Mouse (Mus musculus) liver, embryonic 11.5 days (tissue): ENCODE data around the gene Dab2ip. TPM values are rescaled to one million over a fixed set of nuclear protein-coding genes. Genes with fewer than 3 reads are reported as not detected.

Experiments
- ATAC-seq: fragments of 200-750 bp; cut with Nextera tagmentation; replicated peaks from 2 replicates; pipeline ENCODE4 v1.8.0; 2017; ENCODE audit warnings: moderate number of reproducible peaks, mild to moderate bottlenecking, moderate TSS enrichment, moderate library complexity; ENCODE audit not compliant: low FRiP score
- DNase-seq: peaks from one replicate; pipeline ENCODE4 v3.0.0-alpha.2; 2017; ENCODE audit warnings: low spot score
- H3K27ac ChIP-seq: fragments of 300-500 bp; sonication (generic); 2 replicates; pipeline ENCODE4 v1.5.1; 2014; ENCODE audit warnings: mild to moderate bottlenecking, low read depth, low read length, control low read depth
- H3K27me3 ChIP-seq: fragments of 300-500 bp; sonication (generic); replicated peaks from 2 replicates; pipeline ENCODE4 v1.6.1; 2014; ENCODE audit warnings: low read length, mixed read lengths; ENCODE audit not compliant: control insufficient read depth, insufficient read depth
- H3K36me3 ChIP-seq: fragments of 300-500 bp; sonication (generic); 2 replicates; pipeline ENCODE4 v1.6.1; 2014; ENCODE audit warnings: mild to moderate bottlenecking, low read length, moderate library complexity, mixed read lengths; ENCODE audit not compliant: control insufficient read depth, insufficient read depth
- H3K4me1 ChIP-seq: fragments of 300-500 bp; sonication (generic); replicated peaks from 2 replicates; pipeline ENCODE4 v1.6.1; 2014; ENCODE audit warnings: low read length, mixed read lengths; ENCODE audit not compliant: control insufficient read depth, insufficient read depth
- H3K4me2 ChIP-seq: fragments of 300-500 bp; sonication (generic); 2 replicates; pipeline ENCODE4 v1.6.1; 2014; ENCODE audit warnings: mild to moderate bottlenecking, control low read depth, moderate library complexity
- H3K4me3 ChIP-seq: fragments of 300-500 bp; sonication (generic); 2 replicates; pipeline ENCODE4 v1.5.1; 2014; ENCODE audit warnings: low read depth, low read length, control low read depth
- H3K9ac ChIP-seq: fragments of 300-500 bp; sonication (generic); 2 replicates; pipeline ENCODE4 v1.6.1; 2014; ENCODE audit warnings: low read depth, low read length, control low read depth
- H3K9me3 ChIP-seq: fragments of 300-500 bp; sonication (generic); 2 replicates; pipeline ENCODE4 v1.6.1; 2016; ENCODE audit warnings: low read length, inconsistent platforms, mixed read lengths; ENCODE audit not compliant: control insufficient read depth
- WGBS: fragments of 180-500 bp; shearing (Covaris S2); extraction: QIAGEN DNeasy Blood & Tissue Kit; methylation state at CpG from one replicate; pipeline ENCODE4 v1.1.7; 2014; 5-methylcytosine and 5-hydroxymethylcytosine counted together
- polyA plus RNA-seq: library from polyadenylated mRNA; unstranded; fragments of >200 nt; fragmentation: Nextera tagmentation; extraction: Ambion mirVana; gene quantifications from 2 replicates; pipeline ENCODE4 v1.2.1, GENCODE M21; 2014

The Dab2ip gene
- polyA plus RNA-seq, 1 experiment from 2014 or later = 20.0 TPM

- H3K27ac ChIP-seq = no peak overlapping the region
- DNase-seq = no peak
- 80% methylated on average over 6 of the region's 6 CpGs for WGBS
- no peaks in the 10 kb centered on the region for H3K9me3 ChIP-seq
- peaks cover 5% of the 10 kb centered on the region; the same call in 1 of the 2 replicates for H3K4me1 ChIP-seq
- no peak overlapping the region for H3K9ac ChIP-seq
- no peak for ATAC-seq
- no peak overlapping the region for H3K4me3 ChIP-seq
- no peak overlapping the region for H3K4me2 ChIP-seq
- H3K27me3 ChIP-seq = no peaks in the 10 kb centered on the region
- H3K36me3 ChIP-seq = no peaks in the 10 kb centered on the region
Measured at GRCm38 (mm10) chr2:35654795-35655194, 96.7 kb downstream of the Dab2ip start.

GRCm38 (mm10) chr2:35655996-35656395 is 97.9 kb downstream of the Dab2ip start:
- peaks cover 5% of the 10 kb centered on the region; the same call in 1 of the 2 replicates for H3K4me1 ChIP-seq
- no peak for ATAC-seq
- no peak for DNase-seq
- 65% methylated on average over 8 of the region's 8 CpGs for WGBS
- peaks cover 6% of the 10 kb centered on the region for H3K27me3 ChIP-seq
- H3K36me3 ChIP-seq = no peaks in the 10 kb centered on the region
- no peaks in the 10 kb centered on the region for H3K9me3 ChIP-seq
- no peak overlapping the region for H3K9ac ChIP-seq
- no peak overlapping the region for H3K4me2 ChIP-seq
- no peak overlapping the region for H3K4me3 ChIP-seq
- no peak overlapping the region for H3K27ac ChIP-seq

GRCm38 (mm10) chr2:35658311-35658710 is 100.2 kb downstream of the Dab2ip start:
- Histone ChIP-seq H3K4me3 (no peak overlapping the region), H3K9ac (no peak overlapping the region), H3K27ac (no peak overlapping the region), H3K27me3 (peaks cover 29% of the 10 kb centered on the region), H3K36me3 (no peaks in the 10 kb centered on the region), H3K4me2 (no peak overlapping the region), H3K9me3 (no peaks in the 10 kb centered on the region), H3K4me1 (peaks cover 14% of the 10 kb centered on the region)
- 45% methylated on average over 3 of the region's 3 CpGs for WGBS
- no peak for DNase-seq
- no peak for ATAC-seq

- Histone ChIP-seq H3K4me1 (peaks cover 18% of the 10 kb centered on the region), H3K9ac (no peak overlapping the region), H3K36me3 (no peaks in the 10 kb centered on the region), H3K27me3 (peaks cover 35% of the 10 kb centered on the region), H3K9me3 (no peaks in the 10 kb centered on the region), H3K27ac (no peak overlapping the region), H3K4me2 (no peak overlapping the region), H3K4me3 (no peak overlapping the region)
- ATAC-seq (no peak), DNase-seq (no peak)
- 72% methylated on average over 5 of the region's 5 CpGs for WGBS
Measured at GRCm38 (mm10) chr2:35659578-35660194, 101.6 kb downstream of the Dab2ip start.

GRCm38 (mm10) chr2:35660953-35661374 is 102.9 kb downstream of the Dab2ip start:
- no peak overlapping the region for H3K27ac ChIP-seq
- H3K9ac ChIP-seq = peak overlapping the region; percentile 71; the same call in 1 of the 2 replicates
- peak overlapping the region; percentile 84 for H3K4me2 ChIP-seq
- peaks cover 18% of the 10 kb centered on the region for H3K4me1 ChIP-seq
- DNase-seq (peak; percentile 77), ATAC-seq (peak; percentile 59)
- WGBS = 1% methylated on average over 19 of the region's 47 CpGs
- H3K4me3 ChIP-seq = peak overlapping the region; percentile 67
- H3K36me3 ChIP-seq = no peaks in the 10 kb centered on the region
- no peaks in the 10 kb centered on the region for H3K9me3 ChIP-seq
- peaks cover 35% of the 10 kb centered on the region for H3K27me3 ChIP-seq

GRCm38 (mm10) chr2:35661454-35662000 is 103.5 kb downstream of the Dab2ip start:
- H3K36me3 ChIP-seq = no peaks in the 10 kb centered on the region
- peaks cover 18% of the 10 kb centered on the region for H3K4me1 ChIP-seq
- peak overlapping the region; percentile 71 for H3K9ac ChIP-seq
- H3K27ac ChIP-seq = peak overlapping the region; percentile 32; the same call in 1 of the 2 replicates
- peak overlapping the region; percentile 84 for H3K4me2 ChIP-seq
- ATAC-seq (peak; percentile 32), DNase-seq (peak; percentile 55)
- H3K9me3 ChIP-seq = no peaks in the 10 kb centered on the region
- H3K4me3 ChIP-seq = peak overlapping the region; percentile 67
- under 1% methylated on average over 40 of the region's 51 CpGs for WGBS
- H3K27me3 ChIP-seq = peaks cover 35% of the 10 kb centered on the region

- peak; percentile 55 for DNase-seq
- WGBS = 5% methylated on average over 24 of the region's 24 CpGs
- peaks cover 35% of the 10 kb centered on the region for H3K27me3 ChIP-seq
- H3K9me3 ChIP-seq = no peaks in the 10 kb centered on the region
- H3K36me3 ChIP-seq = no peaks in the 10 kb centered on the region
- peak overlapping the region; percentile 71; the same call in 1 of the 2 replicates for H3K9ac ChIP-seq
- H3K4me3 ChIP-seq = peak overlapping the region; percentile 67
- H3K4me2 ChIP-seq = peak overlapping the region; percentile 84
- peaks cover 18% of the 10 kb centered on the region for H3K4me1 ChIP-seq
- H3K27ac ChIP-seq = no peak overlapping the region
- peak; percentile 29 for ATAC-seq
Measured at GRCm38 (mm10) chr2:35662001-35662491, 104.0 kb downstream of the Dab2ip start.

GRCm38 (mm10) chr2:35662738-35663550 is 104.9 kb downstream of the Dab2ip start:
- 28% methylated on average over 26 of the region's 26 CpGs for WGBS
- H3K9ac ChIP-seq = no peak overlapping the region
- peak overlapping the region; percentile 67; the same call in 1 of the 2 replicates for H3K4me3 ChIP-seq
- H3K4me1 ChIP-seq = peaks cover 18% of the 10 kb centered on the region
- H3K9me3 ChIP-seq = no peaks in the 10 kb centered on the region
- no peak overlapping the region for H3K27ac ChIP-seq
- H3K27me3 ChIP-seq = peaks cover 35% of the 10 kb centered on the region
- H3K4me2 ChIP-seq = peak overlapping the region; percentile 84
- no peaks in the 10 kb centered on the region for H3K36me3 ChIP-seq
- ATAC-seq = no peak
- no peak for DNase-seq
